Mouse (Mus musculus): ENCODE results near the gene Lce1m.
A peak's percentile ranks its signal among the peaks of the same experiment; 100 is the strongest.
"Not testable (repeated sequence)": the region's sequence is repeated elsewhere in the genome, so short reads cannot be mapped to it uniquely, and the experiment has no call there.

Gene Lce1m

DNA sequence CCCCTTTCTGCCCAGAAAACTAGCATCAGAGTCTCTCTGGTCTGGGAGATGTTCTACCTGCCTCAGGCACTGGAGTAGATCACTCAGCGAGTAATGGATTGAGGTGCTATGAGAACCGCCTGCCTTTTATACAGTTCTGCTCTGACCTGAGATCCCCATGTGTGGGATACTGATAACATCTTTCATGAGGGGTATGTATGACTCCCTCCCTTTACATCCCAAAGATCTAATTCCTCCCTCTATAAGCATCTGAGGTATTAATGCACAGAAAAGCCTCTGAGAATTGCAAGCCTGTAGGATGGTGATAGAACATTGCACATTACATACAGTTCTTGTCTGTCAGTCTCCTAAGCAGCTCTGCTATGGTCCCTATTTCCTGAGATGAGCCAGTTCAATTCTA, at the start of gene Lce1m:
Gene Lce1m (minus strand): TSS at position 101 of the 400 bp plus-strand sequence.
- DNase-seq (ENCODE audit: low spot score in 2 of 2): no peak

DNA sequence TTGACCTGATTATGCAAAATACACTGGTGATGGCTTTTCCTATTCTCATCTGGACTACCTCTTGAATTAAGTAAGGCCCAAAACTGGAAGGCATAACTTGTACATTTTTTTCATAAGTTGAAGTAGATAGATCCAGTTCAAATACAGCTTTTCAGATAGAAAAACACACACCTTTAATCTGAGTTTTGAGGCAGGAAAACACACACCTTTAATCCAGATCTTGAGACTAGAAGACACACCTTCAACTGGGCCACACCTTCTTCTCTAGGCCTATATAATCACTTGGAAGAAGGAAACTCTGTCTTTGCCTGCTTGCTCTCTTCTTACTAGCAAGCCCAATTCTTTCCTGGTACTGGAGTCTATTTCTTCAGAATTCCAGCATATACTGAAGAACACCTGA, 49.7 kb upstream of the Lce1m start, which contains the start of gene Gm4858:
Gene Gm4858 (plus strand): TSS at position 301 of the 400 bp plus-strand sequence.
- not testable (repeated sequence) for DNase-seq (ENCODE audit: low spot score in 2 of 2)

- DNase-seq (ENCODE audit: low spot score in 2 of 2): peak in 1 of 2 experiments; percentile 2
These were observed 34.1 kb upstream of the Lce1m start for GRCm38 (mm10) chr3:93052826-93053474.

GRCm38 (mm10) chr3:93050182-93050581, 31.3 kb upstream of the Lce1m start:
- no peak for DNase-seq (ENCODE audit: low spot score in 2 of 2)

DNA sequence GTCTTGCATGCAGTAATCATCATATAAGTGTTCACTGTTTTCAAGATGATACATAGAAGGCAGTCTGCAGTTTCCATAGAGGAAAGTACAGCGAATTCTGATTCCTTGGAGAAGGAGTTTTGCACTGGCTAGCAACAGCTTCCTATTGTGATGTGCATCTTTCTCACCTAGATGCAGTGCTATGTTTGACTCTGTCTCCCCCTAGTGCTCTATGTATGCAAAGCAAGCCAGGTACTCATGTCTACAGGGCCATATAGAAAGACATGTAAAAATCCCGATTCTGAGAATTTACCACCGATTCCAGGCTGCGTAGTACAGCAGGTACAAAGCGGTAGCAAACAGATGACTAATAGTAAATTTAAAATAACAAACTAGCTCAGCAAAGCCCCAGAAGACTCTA, 12.6 kb upstream of the Lce1m start:
- DNase-seq (ENCODE audit: low spot score in 2 of 2): peak in 1 of 2 experiments; percentile 19

GRCm38 (mm10) chr3:93025486-93025885, 6.6 kb upstream of the Lce1m start:
- DNase-seq (ENCODE audit: low spot score in 2 of 2): no peak

GRCm38 (mm10) chr3:93023411-93024184, 4.7 kb upstream of the Lce1m start:
- DNase-seq (ENCODE audit: low spot score in 2 of 2): no peak

DNA sequence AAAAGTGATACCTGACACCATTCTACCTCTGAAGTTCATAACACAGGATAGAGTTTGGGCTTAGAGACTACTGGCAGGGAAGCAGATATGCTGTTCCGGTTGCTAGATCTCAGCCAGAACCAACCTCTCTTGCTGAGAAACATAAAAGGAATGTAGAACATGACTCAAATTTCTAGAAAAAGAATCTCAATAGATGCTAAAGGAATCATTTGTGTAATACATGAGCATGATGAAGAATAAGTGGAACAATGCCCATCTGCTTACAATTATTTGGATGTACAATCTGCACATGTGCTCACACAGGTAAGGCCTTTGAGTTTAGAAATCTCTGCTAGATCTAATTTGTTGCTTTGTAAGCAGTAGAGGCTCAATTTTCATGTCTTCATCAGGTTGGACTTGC, 2.3 kb upstream of the Lce1m start:
- no peak for DNase-seq (ENCODE audit: low spot score in 2 of 2)

DNA sequence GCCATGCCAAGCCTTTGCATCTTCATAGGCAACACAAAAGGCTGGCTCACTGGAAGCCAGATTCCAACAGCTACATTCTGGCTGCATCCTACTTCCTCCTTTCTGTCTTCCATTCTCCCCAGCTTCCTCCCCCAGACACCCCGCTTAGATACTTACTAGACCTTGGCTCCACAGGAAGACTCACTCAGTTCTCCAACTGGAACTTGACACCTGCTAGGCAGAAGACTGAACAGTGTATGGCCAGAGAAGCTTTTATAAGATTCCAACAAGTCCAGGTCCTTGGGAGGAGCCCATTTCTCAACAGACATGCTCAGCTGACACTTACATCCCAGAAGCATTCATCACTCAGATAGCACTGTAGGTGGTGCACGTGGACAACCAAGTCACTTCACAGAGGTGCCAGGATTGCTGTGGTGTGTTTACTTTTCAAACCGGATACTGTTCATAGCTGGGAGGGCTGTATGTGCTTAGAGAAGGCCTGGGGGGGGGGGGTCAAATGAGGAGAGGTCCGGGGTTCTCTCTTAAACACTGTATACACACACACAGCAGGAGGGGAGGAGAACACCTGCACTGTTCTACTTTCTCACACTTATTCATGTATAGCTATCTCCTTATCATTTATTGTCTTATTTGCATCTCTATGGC, 3.3 kb downstream of the Lce1m start, which contains the start of gene Crct1:
Gene Crct1 (minus strand): TSS at position 228 of the 645 bp plus-strand sequence.
- DNase-seq (ENCODE audit: low spot score in 2 of 2): no peak

DNA sequence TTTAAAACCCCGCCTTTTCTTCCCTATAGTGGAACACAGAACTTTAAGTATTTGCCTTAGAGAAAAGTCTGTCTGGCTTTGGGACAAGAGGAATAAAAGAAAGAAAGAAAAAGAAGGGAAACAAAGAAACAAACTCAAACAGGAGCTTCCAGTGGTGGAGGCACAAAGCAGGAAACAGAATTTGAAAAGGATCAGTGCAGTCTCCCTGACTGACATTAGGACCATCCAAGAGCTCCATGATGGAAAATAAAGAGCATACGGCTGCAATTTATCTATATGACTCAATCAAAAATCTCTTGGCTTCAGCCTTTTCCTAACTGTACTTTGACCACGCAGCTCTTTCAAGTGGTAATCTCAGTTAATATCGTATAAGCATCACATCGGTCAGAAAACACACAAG, 4.0 kb downstream of the Lce1m start:
- no peak for DNase-seq (ENCODE audit: low spot score in 2 of 2)

DNA sequence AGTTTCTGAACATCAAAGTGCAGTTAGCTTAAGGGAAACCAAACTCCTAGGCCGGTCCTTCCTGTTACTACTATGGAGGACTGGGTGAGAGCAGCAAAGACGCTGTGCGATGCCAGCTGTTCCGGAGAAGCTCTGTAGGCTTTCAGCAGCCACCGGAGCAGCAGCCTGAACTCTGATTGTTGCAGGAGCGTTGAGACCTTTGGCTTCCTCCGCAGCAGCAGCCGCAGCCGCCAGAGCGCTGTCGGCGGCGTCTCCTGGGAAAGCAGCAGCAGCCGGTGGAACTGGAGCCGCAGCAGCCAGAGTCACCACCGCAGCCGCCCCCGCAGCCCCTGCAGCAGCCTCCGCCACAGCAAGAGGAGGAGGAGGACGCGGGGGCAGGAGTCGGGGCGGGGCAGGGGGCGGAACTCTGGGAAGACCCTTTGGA, 4.5 kb downstream of the Lce1m start:
- peak; percentile 32 to 40 for DNase-seq (ENCODE audit: low spot score in 2 of 2)

DNA sequence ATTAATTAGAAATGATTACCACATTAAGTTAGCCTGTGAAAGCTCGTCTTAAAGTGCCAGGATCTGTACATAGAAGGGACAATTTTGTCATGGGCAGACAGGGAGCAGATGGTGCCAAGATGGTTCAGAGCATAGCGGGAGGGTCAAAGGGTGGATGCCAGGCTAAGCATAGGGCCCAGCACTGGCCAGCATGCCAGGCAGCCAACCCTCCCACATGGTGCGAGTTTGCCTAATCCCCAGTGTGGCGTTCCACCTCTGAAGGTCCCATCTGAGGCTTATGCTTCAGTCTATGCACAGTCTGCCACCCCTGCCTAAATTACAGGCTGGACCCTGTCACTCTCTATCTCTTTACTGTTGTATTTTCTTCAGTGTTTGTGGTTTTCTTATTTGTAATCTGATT, 16.0 kb downstream of the Lce1m start:
- DNase-seq (ENCODE audit: low spot score in 2 of 2): no peak

- DNase-seq (ENCODE audit: low spot score in 2 of 2): no peak
These were observed 18.2 kb downstream of the Lce1m start for GRCm38 (mm10) chr3:93000621-93001020.

DNA sequence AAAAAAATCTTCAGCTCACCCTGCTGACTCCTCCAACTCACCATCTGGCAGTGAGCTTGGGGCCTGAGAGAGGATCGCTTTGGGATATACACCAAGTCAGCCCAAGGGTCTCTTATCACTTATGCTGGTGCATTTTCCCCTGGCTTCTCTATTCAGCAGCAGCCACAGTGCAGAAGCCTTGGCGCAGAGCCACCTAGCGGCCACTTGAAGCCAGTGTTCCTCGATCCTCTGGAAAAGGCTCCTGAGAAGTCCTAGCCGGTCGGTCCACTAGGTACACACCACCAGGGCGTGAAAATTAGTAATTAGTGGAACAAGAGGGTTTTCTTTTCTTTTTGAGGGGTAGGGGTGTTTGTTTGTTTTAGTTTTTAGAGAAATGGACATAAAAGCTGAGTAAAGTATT, 20.2 kb downstream of the Lce1m start:
- peak; percentile 55 to 74 for DNase-seq (ENCODE audit: low spot score in 2 of 2)

- no peak for DNase-seq (ENCODE audit: low spot score in 2 of 2)
These were observed 26.9 kb downstream of the Lce1m start, which contains the start of gene Lce3f for GRCm38 (mm10) chr3:92991926-92992325. TSS of gene Lce3f (plus strand) at chr3:92992226.

DNA sequence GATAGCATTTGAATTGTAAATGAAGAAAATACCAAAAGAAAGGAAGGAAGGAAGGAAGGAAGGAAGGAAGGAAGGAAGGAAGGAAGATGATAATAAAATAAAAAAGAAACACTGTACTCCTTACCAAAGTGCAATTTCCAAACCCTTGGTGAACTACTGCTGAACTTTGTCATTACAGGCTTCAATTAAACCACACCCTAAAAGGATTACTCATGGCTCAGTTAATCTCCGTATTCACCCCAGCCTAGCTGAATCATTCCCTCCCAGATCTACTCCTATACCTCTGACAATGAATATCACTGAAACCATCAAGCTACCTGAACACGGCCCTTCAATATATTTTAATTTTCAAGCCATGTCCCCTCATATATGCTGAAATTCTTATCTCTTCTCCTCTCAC, 40.4 kb downstream of the Lce1m start:
- no peak for DNase-seq (ENCODE audit: low spot score in 2 of 2)

All from cerebellum, postnatal 4 days (tissue).